Mouse (Mus musculus): ENCODE data around the gene Myh2.

The Myh2 gene

DNA sequence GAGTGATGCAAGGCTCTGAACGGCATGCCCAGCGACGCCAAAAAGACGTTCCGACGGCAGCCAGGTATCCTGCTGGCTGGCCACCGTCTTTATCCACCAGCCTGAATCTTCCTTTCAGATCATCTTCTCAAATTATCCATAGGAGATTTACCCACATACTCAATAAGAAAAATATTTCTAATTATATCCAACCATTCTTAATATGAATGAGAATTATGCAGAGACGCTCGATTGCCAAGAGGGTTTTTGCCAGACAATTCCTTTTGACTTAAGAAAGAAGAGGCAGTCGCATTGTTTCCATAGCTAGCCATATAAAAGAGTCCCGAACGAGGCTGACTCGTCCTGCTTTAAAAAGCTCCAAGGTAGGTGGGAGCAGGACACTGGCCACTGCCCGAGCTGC lies at the start of gene Myh2:
TSS of gene Myh2 (plus strand) at position 301 of the 400 bp plus-strand sequence.
- DNase-seq (ENCODE audit: low read depth in 1 of 2, low spot score in 2 of 2), result no peak

GRCm38 (mm10) chr11:67124943-67125342 lies 45.9 kb upstream of the Myh2 start:
- DNase-seq (ENCODE audit: low read depth in 1 of 2, low spot score in 2 of 2), result no peak

DNA sequence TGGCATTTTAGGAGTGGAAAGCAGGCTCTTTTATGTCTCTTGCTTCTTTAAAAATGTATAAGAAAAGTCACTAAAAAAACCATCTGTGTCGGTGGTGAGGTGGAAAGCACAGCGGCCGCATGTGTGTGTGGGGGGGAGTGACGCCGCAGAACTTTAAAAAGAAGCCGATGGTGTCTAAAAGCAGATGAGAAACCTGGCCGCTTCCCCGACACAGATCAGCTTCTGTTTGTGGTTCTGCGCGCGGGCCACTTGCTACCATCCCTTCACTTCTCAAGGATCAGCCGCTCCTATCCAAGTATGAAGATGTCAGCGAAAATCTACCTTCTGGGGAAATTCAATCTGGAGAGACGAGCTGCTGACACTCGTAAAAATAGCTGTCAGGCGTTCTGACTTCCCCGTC lies 45.5 kb upstream of the Myh2 start:
- DNase-seq (ENCODE audit: low read depth in 1 of 2, low spot score in 2 of 2), result no peak

- DNase-seq (ENCODE audit: low read depth in 1 of 2, low spot score in 2 of 2), result no peak
These were observed 37.3 kb upstream of the Myh2 start for GRCm38 (mm10) chr11:67133526-67133925.

DNA sequence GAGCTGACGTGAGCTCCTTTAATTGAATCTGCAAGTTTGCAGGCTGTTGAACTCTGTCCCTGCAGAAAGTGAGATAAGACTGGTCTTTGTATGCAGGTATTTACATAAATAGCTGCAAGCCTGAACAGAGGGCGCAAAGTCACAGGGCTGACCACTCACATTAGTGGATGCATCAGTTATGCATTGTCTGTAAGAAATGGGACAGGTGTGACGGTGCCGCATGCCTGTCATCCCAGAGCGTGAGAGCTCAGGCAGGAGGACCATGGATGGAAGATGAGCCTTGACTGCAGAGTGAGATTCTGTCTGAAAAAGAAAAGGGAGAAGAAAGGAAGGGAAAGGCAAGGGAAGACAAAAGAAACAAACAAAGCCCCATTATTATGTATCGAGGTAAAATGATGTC lies 36.2 kb upstream of the Myh2 start:
- DNase-seq (ENCODE audit: low read depth in 1 of 2, low spot score in 2 of 2), result no peak

GRCm38 (mm10) chr11:67135532-67135931 lies 35.3 kb upstream of the Myh2 start:
- no peak for DNase-seq (ENCODE audit: low read depth in 1 of 2, low spot score in 2 of 2)

- DNase-seq (ENCODE audit: low read depth in 1 of 2, low spot score in 2 of 2), result no peak
These were observed 31.3 kb upstream of the Myh2 start for GRCm38 (mm10) chr11:67139556-67139955.

GRCm38 (mm10) chr11:67140175-67140574 lies 30.7 kb upstream of the Myh2 start:
- DNase-seq (ENCODE audit: low read depth in 1 of 2, low spot score in 2 of 2), result no peak

DNA sequence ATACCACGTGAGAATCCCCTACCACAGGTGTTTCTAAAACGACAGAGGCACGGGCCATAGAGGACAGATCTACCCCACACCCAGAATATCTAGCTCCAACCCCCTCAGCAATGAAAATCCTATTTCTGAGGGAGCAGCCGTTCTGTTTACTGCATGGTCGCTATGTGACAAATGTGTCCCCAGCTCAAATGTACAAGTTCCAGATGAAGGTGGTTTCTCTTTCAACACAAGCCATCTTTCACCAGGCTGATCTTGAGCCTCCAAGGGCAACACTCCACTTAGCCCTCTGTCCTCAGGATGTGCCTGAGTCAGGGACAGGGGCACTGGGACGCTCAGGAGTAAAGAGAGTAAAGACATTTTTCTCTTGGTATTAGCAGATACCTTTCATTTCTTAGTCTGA lies 29.8 kb upstream of the Myh2 start:
- no peak for DNase-seq (ENCODE audit: low read depth in 1 of 2, low spot score in 2 of 2)

- DNase-seq (ENCODE audit: low read depth in 1 of 2, low spot score in 2 of 2), result no peak
These were observed 28.8 kb upstream of the Myh2 start for GRCm38 (mm10) chr11:67142047-67142446.

DNA sequence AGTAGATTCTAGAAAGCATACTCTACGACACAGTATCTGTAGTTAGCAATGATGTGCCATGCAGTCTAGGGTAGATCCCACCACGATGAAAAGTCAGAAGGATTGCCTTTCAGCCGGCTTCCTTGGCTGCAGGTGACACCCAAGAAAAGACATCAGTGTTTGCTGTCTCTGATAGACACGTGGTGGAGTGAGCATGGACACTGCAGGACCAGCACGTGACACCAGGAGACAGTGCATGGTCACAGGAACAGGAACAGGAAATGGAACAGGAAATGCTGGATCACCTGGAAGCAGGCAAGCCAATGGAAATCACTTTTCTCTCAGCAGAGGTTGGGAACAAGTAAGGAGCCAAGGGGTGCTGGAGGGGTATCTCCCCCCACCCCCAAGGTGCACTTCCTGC lies 27.8 kb upstream of the Myh2 start:
- DNase-seq (ENCODE audit: low read depth in 1 of 2, low spot score in 2 of 2), result no peak

- DNase-seq (ENCODE audit: low read depth in 1 of 2, low spot score in 2 of 2), result no peak
These were observed 26.8 kb upstream of the Myh2 start for GRCm38 (mm10) chr11:67143863-67144498.

GRCm38 (mm10) chr11:67144559-67145265 lies 26.1 kb upstream of the Myh2 start:
- DNase-seq (ENCODE audit: low read depth in 1 of 2, low spot score in 2 of 2), result no peak

GRCm38 (mm10) chr11:67145482-67146408 lies 25.1 kb upstream of the Myh2 start:
- no peak for DNase-seq (ENCODE audit: low read depth in 1 of 2, low spot score in 2 of 2)

DNA sequence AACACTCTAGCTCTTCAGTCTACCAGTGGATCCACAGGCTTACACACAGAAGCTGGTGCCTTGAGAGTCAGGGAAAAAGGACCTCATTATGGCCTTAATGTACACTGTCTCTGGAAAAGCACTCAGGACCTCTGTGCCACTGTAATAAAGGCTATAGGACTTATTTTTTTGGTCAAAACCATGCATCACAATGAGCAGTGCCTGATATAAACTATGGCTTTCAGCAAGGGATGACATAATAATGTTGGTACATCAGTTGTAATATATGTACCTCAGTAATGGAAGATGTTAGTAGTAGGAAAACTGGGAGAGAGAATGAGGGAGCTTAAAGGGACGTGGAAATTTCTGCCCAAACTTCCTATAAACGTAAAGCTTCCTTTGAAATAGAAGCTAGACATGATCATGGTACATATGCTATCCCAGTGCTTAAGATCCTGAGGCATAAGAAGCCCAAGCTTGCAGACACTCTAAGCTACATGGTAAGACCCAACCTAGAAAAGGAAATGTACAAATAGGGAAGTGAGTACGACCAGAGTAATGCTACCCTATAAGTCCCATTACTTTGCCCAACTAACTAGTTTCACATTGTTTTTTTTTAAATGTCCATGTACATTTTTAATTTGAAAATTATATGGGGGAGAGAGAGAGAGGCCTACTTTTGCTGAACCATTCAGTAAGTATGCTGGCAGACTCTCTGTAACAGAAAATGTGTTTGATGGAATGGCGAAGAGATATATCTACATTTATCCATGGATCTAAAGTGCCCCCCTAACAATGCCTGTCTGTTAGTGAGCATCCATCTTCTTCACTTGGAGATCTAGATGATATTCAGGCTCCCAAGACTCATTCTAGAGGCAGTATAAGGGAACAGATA lies 24.2 kb upstream of the Myh2 start:
- no peak for DNase-seq (ENCODE audit: low read depth in 1 of 2, low spot score in 2 of 2)

DNA sequence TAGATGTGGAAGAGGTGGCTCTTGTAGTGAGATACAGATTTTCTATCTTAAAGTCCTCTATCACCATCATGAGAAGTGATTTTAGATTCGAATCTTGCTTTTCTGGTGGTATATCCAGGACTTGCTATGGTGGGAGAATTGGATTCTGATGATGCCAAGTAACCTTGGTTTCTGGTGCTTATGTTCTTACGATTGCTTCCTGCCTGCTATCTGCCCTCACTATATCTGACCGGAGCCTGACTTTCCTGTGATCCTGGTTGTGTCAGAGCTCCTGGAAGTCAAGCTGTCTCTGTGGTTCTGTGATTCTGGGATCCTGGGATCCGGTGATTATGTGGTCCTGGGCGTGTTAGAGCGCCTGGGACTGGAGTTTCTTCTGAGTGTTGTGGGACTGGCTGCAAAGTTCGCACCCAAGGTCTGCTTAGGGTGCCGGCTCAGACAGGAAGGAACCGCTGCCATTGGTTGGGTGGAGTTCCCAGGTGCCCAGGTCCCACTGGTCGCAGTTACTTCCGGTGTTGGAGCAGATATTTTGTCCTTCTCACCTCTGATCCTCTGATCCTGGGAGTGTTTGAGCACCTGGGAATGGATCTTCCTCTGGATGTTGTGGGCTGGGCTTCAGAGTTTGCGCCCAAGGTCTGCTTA lies 23.4 kb upstream of the Myh2 start:
- DNase-seq (ENCODE audit: low read depth in 1 of 2, low spot score in 2 of 2), result no peak

DNA sequence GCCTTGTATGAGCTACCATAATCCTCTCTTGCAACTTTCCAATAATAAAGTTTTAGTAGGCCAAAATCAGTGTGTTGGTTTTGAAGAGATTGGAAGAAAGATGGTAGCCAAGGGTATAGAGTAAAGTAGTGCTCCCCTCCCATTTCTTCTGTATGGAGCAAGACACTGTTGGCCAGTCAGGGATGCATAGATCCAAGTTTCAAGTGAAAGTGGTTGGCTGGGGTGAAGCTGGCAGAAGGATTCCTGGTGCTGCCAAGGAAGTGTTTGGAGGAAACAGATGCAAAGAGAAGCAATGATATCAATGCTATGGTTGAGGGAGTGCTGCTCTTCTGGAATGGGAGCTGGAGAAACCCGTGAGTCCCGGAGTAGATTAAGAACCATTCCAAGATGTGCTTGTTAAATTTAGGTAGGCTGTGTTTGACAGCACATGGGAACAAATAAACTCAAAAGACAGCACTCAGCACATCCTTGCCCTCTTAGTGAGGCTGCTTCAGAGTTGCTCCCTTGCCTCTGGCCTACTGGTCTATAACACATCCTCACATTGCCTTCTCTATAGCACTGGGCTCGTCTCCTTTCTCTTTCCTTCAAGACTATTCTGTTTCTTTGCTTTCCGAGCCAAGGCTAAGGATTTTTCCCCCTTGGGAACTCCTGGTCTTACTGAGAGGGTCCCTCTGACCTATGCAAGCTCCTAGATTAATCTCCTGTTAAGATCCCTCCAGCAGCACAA lies 22.4 kb upstream of the Myh2 start:
- DNase-seq (ENCODE audit: low read depth in 1 of 2, low spot score in 2 of 2), result no peak

DNA sequence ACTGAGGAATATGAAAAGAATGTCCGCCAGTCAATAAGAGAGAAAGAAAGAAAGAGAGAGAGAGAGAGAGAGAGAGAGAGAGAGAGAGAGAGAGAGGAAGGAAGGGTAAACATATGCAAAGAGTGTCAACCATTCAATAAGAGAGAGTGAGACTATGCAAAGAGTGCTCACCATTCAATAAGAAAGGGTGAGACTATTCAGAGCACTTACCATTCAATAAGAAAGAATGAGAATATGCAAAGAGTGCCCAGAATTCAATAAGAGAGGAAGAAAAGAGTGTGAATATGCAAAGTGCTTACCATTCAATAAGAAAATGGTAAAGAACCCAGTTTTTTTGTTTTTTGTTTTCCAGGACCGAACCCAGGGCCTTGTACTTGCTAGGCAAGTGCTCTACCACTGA lies 20.6 kb upstream of the Myh2 start:
- DNase-seq (ENCODE audit: low read depth in 1 of 2, low spot score in 2 of 2), result no peak

DNA sequence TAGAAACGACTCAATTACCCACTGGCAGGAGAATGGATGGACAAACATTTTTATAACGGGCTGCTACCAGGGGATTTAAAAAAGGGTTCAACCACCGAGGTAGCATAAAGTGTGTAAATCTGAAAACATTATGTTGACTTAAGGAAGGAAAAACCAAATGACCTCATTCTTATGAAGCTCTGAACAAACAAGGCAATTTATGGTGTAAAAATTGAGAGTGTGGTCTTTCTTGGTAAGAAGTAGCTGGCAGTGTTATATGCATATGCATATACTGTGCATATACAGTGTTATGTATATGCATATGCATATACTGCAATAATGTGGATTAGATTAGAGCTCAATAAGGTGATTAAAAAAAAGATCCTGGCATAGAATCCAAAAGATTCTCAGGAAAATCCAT lies 19.7 kb upstream of the Myh2 start:
- no peak for DNase-seq (ENCODE audit: low read depth in 1 of 2, low spot score in 2 of 2)
